Mouse (Mus musculus): ENCODE results near the gene Pik3cb. TPM values are rescaled to one million over a fixed set of nuclear protein-coding genes. Genes with fewer than 3 reads are reported as not detected.
A peak's percentile ranks its signal among the peaks of the same experiment; 100 is the strongest.

The Pik3cb gene
- total RNA-seq, 2 experiments from 2014 or later: 4.3 TPM

- DNase-seq (ENCODE audit: low spot score in 2 of 2): no peak
Measured at GRCm38 (mm10) chr9:99152699-99153490, 12.5 kb upstream of the Pik3cb start.

GRCm38 (mm10) chr9:99146855-99147735 is 6.7 kb upstream of the Pik3cb start:
- no peak for DNase-seq (ENCODE audit: low spot score in 2 of 2)

GRCm38 (mm10) chr9:99145756-99146155 is 5.3 kb upstream of the Pik3cb start:
- DNase-seq (ENCODE audit: low spot score in 2 of 2): no peak

- DNase-seq (ENCODE audit: low spot score in 2 of 2): no peak
Measured at GRCm38 (mm10) chr9:99144416-99144989, 4.1 kb upstream of the Pik3cb start.

- no peak for DNase-seq (ENCODE audit: low spot score in 2 of 2)
Measured at GRCm38 (mm10) chr9:99141618-99142017, 1.2 kb upstream of the Pik3cb start.

GRCm38 (mm10) chr9:99141171-99141570 is 750 bp upstream of the Pik3cb start:
- no peak for DNase-seq (ENCODE audit: low spot score in 2 of 2)

GRCm38 (mm10) chr9:99139194-99140023 is 1.0 kb downstream of the Pik3cb start:
- DNase-seq (ENCODE audit: low spot score in 2 of 2): peak in 1 of 2 experiments; percentile 33

GRCm38 (mm10) chr9:99137301-99137700 is 3.1 kb downstream of the Pik3cb start:
- no peak for DNase-seq (ENCODE audit: low spot score in 2 of 2)

GRCm38 (mm10) chr9:99131951-99132470 is 8.4 kb downstream of the Pik3cb start:
- no peak for DNase-seq (ENCODE audit: low spot score in 2 of 2)

GRCm38 (mm10) chr9:99131119-99131518 is 9.3 kb downstream of the Pik3cb start:
- DNase-seq (ENCODE audit: low spot score in 2 of 2): no peak

- DNase-seq (ENCODE audit: low spot score in 2 of 2): no peak
Measured at GRCm38 (mm10) chr9:99127578-99127977, 12.8 kb downstream of the Pik3cb start.

GRCm38 (mm10) chr9:99122749-99123148 is 17.7 kb downstream of the Pik3cb start:
- no peak for DNase-seq (ENCODE audit: low spot score in 2 of 2)

GRCm38 (mm10) chr9:99112409-99112808 is 28.0 kb downstream of the Pik3cb start:
- DNase-seq (ENCODE audit: low spot score in 2 of 2): no peak

- DNase-seq (ENCODE audit: low spot score in 2 of 2): no peak
Measured at GRCm38 (mm10) chr9:99111085-99111484, 29.3 kb downstream of the Pik3cb start.

GRCm38 (mm10) chr9:99110213-99110612 is 30.2 kb downstream of the Pik3cb start:
- DNase-seq (ENCODE audit: low spot score in 2 of 2): no peak

GRCm38 (mm10) chr9:99109585-99109984 is 30.8 kb downstream of the Pik3cb start:
- DNase-seq (ENCODE audit: low spot score in 2 of 2): no peak

GRCm38 (mm10) chr9:99104449-99104848 is 36.0 kb downstream of the Pik3cb start:
- no peak for DNase-seq (ENCODE audit: low spot score in 2 of 2)

- no peak for DNase-seq (ENCODE audit: low spot score in 2 of 2)
Measured at GRCm38 (mm10) chr9:99103865-99104264, 36.6 kb downstream of the Pik3cb start.

- no peak for DNase-seq (ENCODE audit: low spot score in 2 of 2)
Measured at GRCm38 (mm10) chr9:99098482-99099129, 41.8 kb downstream of the Pik3cb start.

GRCm38 (mm10) chr9:99097668-99098067 is 42.8 kb downstream of the Pik3cb start:
- DNase-seq (ENCODE audit: low spot score in 2 of 2): no peak

Data from gastrocnemius, postnatal 4 days (tissue).